ENCODE assay signal across 8 mouse cellular contexts in the genomic region with DNA sequence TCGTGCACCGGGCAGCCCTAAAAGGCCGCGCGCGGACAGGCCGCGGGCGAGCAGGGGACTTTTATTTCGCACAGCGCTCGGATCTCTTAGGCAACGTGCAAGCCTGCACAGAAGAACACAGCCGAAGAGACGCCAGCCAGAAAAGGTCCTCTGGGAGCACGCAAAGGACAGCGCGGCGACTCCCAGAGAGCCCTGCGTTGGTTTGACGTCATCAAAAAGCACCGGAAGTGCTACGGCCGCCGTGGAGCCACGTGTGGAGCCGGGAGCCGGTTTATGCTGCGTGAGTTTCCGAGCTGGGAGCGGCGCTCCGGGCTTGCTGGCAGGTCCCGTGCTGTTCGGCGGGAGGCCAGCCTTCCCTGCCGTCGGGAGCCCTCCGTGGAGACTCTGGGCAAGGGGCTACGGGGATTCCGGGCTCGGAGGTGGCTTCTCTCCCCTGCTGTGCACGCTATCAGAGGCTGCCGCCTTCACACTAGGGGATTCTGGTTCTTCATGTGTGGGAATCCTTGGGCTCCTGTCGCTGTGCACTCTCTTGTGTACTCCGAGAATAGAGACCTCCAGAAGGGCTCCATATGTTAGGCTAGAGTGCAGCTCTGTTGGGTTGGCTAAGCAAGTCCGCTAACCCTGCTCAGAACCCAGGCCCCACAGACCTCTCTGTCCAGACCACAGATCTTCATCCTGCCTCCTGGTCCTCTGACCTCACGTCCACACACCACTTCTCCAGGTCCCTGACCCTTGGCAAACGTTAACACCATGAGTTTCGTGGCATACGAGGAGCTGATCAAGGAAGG. TPM values are rescaled to one million over a fixed set of nuclear protein-coding genes. Genes with fewer than 3 reads are reported as not detected.
A peak's percentile ranks its signal among the peaks of the same experiment; 100 is the strongest.
DNase-seq lines count a peak whose midpoint lies in the region; ATAC-seq lines count a peak whose summit lies in the region.

TSS of gene Trmt61a (plus strand) at position 224 of the 788 bp plus-strand sequence.

- H3K36me3 ChIP-seq in hindbrain, embryonic 13.5 days: peaks cover 27% of the 10 kb centered on the region
- H3K36me3 ChIP-seq in macrophage (ENCODE audit: inconsistent target): peaks cover 8% of the 10 kb centered on the region; the same call in 1 of the 2 replicates

- H3K9me3 ChIP-seq in hindbrain, embryonic 13.5 days: no peaks in the 10 kb centered on the region

- peak within 1 kb of the TSS; percentile 97 for H3K27ac ChIP-seq in hindbrain, embryonic 13.5 days
- peak within 1 kb of the TSS; percentile 98 for H3K27ac ChIP-seq in macrophage

- peaks cover 17% of the 10 kb centered on the region for H3K79me2 ChIP-seq in macrophage (ENCODE audit: inconsistent target)

- H3K4me3 ChIP-seq in hindbrain, embryonic 13.5 days: peak within 1 kb of the TSS; percentile 90
- H3K4me3 ChIP-seq in macrophage (ENCODE audit: inconsistent target): peak within 1 kb of the TSS; percentile 75

- H3K27me3 ChIP-seq in hindbrain, embryonic 13.5 days: peaks cover 11% of the 10 kb centered on the region

- H3K9ac ChIP-seq in hindbrain, embryonic 13.5 days: peak within 1 kb of the TSS; percentile 88

- under 1% methylated on average over 51 of the region's 51 CpGs for WGBS in hindbrain, embryonic 13.5 days
- WGBS in macrophage (ENCODE audit: missing documents): under 1% methylated on average over 50 of the region's 51 CpGs

- ATAC-seq in hindbrain, embryonic 13.5 days (ENCODE audit: low FRiP score): peak; percentile 90

- peaks cover 25% of the 10 kb centered on the region for H3K4me1 ChIP-seq in hindbrain, embryonic 13.5 days (replicated peaks)

- peak; percentile 74 for DNase-seq in WW6 (ENCODE audit: low read depth, low spot score)
- peak; percentile 92 to 94 for DNase-seq in cerebellum, postnatal 25 days
- DNase-seq in frontal cortex, postnatal 25 days (ENCODE audit: low spot score in 2 of 2): peak; percentile 79 to 82
- DNase-seq in layer of hippocampus, postnatal 36 days: peak; percentile 85 to 88
- peak; percentile 93 for DNase-seq in retina, postnatal 7 days (ENCODE audit: low read depth, low spot score)
- peak; percentile 82 to 83 for DNase-seq in urinary bladder, adult 18-20 months (ENCODE audit: low spot score in 2 of 2)

- peak within 1 kb of the TSS; percentile 99 for H3K4me2 ChIP-seq in hindbrain, embryonic 13.5 days

RNA-seq across cellular contexts. Expression of gene Trmt61a, which starts in this region (rescaled TPM):
- 8.6 and 9.3 TPM in 2 replicates for polyA plus RNA-seq in hindbrain, embryonic 13.5 days (2015; fragmentation: Nextera tagmentation; extraction: Ambion mirVana)
- 10 to 100 TPM; 16.1 to 17.4 TPM for total RNA-seq in layer of hippocampus, postnatal 36 days (2021)
- total RNA-seq in macrophage (2018; cell fraction: chromatin; rRNA removed): 10 to 100 TPM in 4 of 26 experiments, 1 to 10 TPM in 22; 1.3 to 13.3 (median 5.5) TPM
- 1 to 10 TPM; 2.4 to 8.1 (median 4.7) TPM for total RNA-seq in macrophage (2018; cell fraction: cytosol; rRNA removed)
- total RNA-seq in macrophage (2018; cell fraction: nucleus; rRNA removed): 10 to 100 TPM in 3 of 26 experiments, 1 to 10 TPM in 23; 1.4 to 22.2 (median 4.6) TPM
- 3.4 to 25.1 TPM (median 4.4 TPM) in 3 replicates for polyA plus RNA-seq in macrophage (2018)

Comparison
In these comparisons a context has a peak if more than half of its experiments do, and no peak if none do; other contexts are left out.
1. Peak in every context shown above with its lines: DNase-seq, ATAC-seq, H3K4me3 ChIP-seq and H3K27ac ChIP-seq.